Mouse (Mus musculus) stomach, postnatal 0 days (tissue): ENCODE data around the gene Olfr574.

Experiments
- CTCF ChIP-seq: IDR thresholded peaks from 2 replicates; pipeline ENCODE4 v1.5.1; 2016; ENCODE audit warnings: antibody characterized with exemption, low read depth, mild to moderate bottlenecking, moderate library complexity
- EP300 ChIP-seq: optimal IDR thresholded peaks from 2 replicates; pipeline ENCODE3; 2016; ENCODE audit warnings: antibody characterized with exemption

GRCm38 (mm10) chr7:102958137-102958536 is 9.9 kb downstream of the Olfr574 start:
- TF ChIP-seq CTCF, result no peak
- TF ChIP-seq EP300, result no peak
